Mouse (Mus musculus): ENCODE measurements around the gene Arhgef2.

The Arhgef2 gene

DNA sequence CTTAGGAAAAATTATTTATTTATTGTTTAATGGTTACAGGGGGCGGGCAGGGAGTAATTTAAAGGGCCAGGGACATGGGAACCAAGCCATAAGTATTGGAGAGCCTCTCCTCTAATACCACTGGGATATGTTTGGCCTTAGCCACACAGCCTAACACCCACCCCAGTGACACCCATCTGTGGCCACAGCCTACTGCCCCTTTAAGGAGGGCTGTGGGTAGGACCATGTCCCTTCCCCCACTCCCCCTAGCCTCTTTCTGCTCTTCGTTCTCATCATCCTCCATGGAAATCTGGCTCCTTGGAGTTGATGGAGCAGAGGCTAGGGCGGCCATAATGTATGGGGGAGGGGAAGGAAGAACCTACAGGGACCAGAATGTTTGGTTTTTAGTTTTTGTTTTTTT lies 41.3 kb downstream of the Arhgef2 start:
- DNase-seq = no peak

DNA sequence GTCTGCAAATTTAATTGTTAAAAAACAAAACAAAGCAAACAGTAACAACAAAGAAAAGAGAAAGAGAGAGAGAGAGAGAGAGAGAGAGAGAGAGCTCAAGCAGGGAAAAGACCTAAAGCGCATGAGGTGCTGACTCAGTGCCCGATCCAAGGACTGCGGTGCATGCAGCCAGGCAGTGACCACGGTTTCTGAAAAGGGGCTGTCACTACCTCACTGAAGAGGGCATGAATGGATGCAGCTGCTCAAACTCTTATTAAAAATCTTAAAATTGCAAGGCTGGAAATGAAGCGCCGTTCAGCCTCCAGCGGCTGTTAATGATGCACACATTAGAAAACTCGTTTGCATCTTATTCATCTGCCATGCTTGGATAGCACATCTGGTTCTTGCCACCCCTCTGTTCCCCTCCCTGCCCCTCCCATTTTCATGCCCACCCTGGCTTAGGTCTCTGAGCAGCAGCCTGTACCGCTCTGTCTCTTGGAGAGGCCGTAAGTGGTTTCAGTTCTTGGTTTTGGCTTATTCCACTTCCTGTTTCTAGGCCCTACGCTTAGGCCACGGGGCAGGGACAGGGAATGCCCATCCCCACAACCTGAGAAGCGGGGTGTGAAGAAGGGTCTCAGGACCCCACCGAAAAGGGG lies 42.1 kb downstream of the Arhgef2 start:
- DNase-seq = no peak

DNA sequence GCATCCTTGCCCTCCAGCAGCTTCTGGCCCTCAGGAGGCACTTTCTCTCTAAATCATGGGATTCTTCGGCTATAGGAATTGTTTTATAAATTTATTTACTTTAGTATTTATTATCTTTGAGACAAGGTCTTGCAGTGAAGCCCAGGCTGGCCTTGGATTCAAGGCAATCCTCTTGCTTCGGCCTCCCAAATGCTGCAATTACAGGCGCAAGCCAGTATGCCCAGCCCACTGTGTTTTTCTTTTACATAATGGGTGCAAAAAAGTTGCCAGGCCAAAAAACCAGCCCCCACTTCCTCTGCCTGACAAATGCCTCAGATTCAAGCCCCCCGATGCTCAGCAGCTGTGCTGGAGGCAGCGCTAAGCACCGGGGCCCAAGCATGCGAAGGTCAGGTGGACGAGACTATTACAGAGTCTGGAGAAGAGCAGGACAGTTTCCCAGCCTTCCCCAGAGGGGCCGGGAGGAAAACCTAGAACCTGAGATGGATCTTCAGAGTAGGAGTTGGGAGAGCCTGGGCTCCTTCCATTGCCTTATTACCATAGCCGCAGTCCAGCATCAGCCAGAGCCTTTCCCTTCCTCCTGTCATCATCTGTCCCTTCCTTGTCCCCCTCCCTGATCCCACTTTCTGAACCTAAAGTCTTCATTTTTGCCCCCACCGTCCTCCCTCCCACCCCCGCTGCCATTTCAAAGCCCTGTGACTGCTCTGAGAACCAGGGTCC lies 42.8 kb downstream of the Arhgef2 start:
- no peak for DNase-seq

DNA sequence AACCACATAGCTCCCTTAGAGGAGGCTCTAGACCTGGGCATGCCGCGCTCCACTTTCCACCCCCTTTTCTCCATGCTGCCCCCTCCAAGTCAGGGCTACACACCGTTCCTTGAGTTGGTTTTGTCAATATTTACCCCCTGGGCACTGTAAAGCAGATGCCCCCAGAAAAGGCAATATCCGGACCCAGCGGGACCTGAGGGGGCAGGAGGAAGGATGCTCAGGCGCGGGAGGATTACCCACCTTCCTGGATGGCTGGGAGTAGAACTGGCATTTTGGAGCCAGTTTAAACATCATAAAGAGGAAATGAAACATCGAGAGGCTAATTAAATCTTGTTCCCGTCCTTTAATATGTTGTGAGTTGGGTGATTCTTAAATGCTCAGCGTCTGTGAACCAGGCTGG lies 43.4 kb downstream of the Arhgef2 start:
- DNase-seq = no peak

DNA sequence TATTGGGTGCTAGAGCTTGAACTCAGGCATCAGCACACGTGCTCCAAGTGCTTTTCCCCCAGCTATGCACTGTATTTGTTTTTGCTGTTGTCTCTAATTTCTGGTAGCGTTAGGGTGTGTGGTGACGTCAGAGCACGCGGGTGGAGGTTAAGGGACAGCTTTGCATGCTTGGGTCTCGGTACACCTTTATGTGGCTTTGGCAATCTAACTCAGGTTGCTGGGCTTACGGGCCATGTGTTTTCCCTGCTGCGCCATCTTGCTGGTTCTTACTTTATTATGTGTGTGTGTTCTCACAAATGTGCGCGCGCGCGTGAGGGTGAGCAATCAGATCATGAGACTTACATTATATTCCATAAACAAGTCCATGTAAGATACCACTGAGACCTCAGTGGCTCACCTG lies 44.2 kb downstream of the Arhgef2 start:
- DNase-seq = no peak

DNA sequence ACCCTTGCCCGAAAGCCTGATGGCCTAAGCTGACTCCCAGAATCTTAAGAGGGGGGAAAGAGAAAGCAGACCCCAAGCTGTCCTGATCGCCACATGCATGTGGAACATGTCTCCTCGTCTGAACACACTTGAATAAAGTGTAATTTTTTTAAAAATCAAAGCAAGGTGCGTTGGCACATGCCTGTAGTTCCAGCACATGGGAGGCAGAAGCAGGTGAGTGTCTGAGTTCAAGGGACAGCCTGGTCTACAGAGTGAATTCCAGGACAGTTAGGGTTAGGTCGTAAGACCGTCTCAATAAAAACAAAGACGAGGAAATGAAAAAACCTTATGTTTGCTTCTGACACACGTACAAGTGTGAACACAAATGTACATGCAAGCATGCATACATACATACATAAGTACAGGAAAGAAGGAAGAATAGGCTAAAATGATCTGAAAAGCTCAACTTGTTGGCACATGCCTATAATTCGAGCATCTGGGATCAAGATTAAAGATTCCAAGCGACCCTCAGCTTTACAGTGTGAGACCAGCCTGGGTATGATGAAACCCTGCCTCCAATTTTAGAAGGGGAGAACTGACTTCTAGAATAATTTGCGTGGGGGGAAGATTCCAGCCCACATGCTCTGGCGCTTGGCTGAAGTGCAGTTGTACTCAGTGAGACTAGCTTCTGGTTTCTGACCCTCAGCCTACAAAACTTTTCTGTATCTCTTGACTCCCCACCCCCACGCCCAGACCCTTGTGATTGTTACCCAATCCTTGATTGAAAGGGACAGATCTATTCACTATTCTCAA lies 45.1 kb downstream of the Arhgef2 start:
- no peak for DNase-seq

DNA sequence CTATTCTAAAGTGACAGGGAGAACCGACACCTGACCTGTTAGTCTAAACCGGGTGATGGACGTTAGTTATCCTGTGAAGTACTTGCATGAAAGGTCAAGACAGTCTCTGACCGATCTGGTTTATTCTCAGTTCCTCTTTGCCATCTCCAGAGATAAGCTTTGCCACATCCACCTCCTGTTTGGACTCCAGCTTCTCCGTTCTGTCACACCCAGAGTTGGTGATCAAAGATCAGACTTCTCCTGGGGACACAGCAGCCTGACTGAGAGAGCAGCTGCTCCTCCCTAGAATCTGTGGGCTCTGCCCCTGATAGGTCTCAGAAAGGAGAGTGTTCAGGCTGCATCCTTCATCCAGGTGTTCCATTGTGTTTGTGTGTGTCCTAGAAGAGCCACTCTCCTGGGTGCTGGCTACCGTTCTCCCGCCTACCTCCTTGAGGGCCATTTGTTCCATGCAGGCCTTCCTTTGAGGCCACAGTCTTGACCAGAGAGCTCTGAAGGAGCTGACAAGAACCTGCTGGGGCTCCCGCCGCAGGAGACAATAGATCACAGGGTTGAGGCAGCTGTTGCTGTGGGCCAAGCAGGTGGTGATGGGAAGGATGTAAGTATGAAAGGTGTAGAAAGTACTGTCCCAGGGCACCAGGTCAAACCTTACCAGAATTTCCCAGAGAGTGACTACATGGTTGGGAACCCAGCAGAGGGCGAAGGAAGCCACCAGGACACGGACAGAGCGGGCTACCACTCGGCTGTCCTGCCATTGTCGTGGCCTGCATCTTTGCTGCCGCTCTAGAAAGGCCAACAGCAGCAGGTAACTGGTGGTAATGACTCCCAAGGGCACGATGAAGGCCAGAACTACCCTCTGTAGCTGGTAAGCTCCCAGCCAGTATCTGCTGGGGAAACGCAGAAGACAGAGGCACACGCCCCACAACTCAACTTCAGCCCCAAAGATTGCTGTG lies 46.2 kb downstream of the Arhgef2 start:
- no peak for DNase-seq

DNA sequence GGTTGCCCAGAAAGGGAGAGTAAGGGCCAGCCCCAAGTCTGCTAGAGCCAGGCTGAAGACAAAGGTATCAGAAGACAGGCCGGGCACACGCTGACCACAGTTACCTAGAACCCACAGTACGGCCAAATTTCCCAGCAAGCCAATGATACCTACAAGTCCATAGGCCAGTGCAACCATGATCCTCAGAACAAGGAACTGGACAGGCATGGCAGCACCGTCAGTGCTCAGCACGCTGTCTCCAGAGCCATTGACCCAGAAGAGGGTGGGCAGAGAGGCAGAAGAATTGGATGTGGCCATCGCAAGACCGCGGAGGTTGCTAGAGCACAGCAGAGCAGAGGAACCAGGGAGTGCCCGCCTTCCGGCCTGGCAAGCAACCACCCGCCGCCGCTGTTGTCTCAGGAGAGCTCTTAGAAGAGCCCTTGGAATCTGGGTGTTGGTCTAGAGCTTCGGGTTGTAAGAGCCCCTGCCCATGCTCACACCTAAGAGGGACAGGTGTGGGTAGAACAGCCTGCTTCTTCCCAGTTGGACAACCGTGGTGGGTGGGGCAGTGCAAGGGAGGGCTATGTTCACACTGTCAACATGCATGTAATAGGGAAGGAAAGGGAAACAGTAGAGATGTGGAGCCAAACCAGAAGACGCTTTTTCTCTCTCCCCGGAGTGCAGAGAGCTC lies 47.2 kb downstream of the Arhgef2 start, which contains the start of gene Rxfp4:
Gene Rxfp4 (minus strand): TSS at position 297 of the 670 bp plus-strand sequence.
- DNase-seq = no peak

DNA sequence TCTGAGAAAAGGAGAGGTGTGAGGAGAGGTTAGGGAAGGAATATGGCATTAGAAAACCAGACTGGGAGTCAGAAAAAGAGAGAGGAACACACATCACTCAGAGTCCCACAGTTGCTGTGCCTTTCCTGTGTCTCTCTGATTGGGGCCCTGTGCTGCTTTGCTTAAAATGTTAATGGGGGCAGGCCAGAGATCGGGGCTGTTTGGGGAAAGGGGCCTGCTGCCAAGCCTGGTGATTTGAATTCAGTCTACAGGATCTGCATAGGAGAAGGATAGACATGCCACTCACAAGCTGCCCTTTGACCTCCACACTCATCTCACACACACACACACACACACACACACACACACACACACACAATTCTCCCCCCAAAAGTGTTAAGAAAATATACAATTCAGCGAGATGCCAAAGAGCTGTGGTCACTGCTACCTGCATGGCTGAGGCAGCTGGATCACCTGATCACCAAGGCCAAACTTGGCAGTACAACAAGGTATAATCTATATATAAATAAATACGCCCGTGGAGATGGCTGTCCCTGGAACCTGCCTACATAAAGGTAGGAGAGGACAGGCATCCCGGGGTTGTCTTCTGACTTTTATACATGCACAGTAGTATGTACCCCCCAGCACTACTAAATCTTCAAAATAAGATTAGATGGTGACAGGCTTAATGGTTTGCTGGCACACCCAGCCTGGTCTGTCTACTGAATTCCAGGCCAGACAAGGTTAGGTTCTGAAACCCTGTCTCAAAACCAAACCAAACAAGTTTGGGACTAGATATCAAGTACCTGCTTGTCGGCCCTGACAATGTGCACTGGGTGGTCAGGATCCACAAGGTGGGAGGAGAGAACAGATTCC lies 48.0 kb downstream of the Arhgef2 start:
- DNase-seq = no peak

DNA sequence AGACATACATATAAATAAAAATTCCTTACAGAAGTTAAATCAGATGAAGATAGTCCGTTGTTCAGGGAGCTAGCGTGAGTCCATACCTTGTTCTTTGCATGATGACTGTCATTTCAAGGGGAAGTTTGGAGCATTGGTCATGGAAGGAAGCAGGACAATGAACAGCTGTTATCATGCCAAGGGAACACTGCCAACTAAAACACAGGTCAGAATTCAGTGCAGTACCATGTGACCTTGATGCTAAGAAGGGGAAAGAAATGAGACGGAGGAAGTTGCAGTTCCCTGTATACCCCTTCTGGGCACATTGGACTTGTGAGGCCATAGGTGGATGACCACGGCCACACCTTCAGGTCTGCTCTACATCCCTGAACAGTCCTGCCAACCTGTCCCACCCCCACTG lies 48.9 kb downstream of the Arhgef2 start:
- no peak for DNase-seq

DNA sequence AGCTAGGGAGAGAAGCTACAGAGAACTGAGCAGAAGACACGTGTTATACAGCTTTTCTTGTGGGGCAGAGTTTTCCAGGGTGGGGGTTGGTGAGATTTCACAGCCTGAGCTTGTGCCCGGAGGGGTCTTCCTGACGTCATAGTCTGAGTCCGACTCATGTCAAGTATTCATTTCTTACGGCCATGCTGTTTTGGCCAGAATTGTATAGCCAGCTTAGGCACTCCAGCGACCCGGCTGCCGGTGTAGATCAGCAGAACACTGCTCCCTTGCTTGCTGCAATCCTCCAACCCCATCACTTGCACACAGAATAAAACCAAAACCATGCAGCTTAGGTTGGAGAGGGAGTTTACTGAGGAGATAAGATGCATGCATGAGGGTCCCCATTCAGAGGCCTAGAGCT lies 49.9 kb downstream of the Arhgef2 start:
- no peak for DNase-seq

DNA sequence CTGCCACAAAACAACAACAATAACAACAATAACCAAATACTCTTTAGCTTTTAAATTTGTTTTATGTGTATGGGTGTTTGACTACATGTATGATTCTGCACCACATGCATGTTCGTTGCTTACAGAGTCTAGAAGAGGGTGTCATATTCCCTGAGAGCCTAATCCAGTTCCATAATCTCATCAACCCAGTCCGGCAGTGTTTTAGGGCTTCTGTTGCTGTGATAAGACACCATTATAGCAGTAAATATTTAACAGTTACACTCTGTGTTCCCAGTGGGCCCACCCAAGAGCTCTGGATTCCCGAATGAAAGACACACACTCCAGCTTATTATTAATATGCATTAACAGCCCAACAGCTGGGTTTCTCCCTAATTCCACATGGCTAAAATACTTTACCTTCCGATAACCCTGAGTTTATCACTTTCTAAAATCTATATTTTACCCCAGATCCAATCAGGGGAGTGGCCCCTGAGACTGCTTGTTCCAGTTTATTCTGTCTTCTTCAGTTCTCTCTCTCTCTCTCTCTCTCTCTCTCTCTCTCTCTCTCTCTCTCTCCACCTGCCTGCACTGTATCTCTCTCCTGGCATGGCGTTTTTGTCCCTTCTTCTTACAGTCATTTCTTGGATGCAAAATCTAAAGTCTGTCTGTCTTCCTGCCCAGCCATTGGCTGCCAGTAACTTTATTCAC lies 52.8 kb downstream of the Arhgef2 start:
- no peak for DNase-seq

DNA sequence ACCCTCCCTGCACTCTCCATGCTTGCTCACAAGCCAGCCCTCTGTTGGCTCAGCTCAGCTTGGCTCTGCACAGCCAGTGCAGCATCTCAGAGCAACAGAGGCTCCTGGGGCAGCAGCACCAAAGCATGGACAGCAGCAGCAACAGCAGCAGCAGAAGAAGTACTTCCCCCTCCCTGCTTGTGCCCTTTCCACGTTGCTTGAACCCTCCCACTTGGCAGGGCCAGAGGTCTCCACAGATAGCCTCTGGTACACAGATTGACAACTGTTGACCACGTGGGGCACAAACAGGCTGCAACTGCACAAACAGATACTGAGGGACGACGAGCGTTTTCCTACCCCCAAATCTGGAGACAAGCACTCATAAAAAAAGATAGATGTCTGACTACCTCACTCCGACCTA lies 54.0 kb downstream of the Arhgef2 start:
- DNase-seq = no peak

DNA sequence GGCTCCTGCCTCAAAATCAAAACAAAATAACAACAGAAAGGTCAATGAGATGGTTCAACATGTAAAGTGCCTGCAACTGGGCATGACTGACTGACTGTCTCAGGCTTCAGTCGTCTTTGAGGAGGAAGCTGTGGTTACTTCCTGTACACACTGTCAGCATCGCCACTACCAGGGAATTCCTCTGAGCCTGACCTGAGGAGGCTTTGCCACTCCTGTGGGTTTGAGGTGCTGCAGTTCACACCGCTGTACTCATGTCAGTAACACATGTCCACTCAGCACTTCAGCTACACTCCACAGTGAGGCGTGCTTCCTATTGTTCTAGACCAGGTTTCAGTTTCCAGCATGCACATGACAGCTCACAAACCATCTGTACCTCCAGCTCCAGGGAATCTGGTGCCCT lies 58.3 kb downstream of the Arhgef2 start:
- no peak for DNase-seq

DNA sequence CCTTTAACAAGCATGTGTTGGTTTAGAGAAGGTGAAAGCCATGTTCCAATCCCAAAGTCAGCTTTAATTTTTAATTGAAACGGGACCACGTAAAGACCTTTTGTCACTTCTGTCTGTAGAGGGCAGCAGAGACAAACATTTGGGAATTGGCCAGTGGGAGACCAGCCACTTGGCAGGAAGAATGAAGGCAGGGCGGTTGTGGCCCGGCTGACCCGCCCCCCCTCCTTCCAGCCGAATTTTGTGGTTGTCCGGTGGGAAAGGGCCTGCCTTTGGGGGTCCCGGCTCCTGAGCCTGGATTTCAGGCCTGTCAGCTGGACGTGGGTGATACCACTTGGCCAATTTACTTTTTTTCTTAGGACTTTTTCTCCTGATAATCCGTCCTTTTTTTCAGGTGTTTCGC lies 71.6 kb downstream of the Arhgef2 start:
- peak; percentile 44 for DNase-seq

DNA sequence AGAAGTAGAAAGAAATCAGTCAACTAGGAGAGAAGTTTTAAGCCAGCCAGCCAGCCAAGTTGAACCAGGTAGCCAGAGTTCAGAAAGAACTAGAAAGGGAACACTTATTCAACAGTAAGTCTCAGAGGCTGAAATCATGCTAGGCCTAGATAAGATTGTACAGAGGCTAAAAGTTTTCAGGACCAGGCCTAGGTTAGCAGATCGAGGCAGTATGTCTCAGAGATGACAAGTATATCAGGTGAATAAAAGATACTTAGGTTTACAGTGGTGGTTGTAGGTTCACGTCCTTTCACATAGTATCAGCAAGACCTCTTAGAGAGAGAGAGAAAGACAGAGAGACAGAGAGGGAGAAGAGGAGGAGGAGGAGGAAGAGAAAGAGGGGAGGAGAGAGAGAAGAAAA lies 78.0 kb downstream of the Arhgef2 start:
- no peak for DNase-seq

DNA sequence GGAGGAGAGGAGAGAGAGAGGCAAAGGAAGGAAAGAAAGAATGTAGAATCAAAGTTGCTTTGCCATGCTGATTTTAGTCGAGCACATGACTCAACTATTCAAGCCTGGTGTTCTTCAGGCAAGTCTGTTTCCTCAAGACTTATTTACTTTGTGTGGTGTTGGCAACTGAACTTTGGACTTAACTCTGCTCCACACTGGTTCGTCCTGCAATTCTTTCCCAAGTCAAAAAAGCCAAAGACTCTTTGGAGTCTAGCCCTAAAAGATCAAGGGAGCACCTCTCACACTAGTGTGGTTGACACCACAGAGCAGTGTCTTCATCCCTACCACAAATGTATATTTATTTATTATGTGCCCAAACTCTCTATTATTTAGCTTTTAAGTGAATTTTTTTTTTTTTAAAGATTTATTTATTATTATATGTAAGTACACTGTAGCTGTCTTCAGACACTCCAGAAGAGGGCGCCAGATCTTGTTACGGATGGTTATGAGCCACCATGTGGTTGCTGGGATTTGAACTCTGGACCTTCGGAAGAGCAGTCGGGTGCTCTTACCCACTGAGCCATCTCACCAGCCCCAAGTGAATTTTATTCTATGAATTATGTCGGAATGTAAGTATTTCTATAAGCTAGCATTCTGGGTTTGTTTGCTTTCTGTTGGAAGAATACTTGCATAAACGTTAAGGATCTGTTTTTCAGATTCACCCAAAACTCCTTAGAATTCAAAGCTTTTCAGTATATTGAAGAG lies 78.6 kb downstream of the Arhgef2 start:
- no peak for DNase-seq

DNA sequence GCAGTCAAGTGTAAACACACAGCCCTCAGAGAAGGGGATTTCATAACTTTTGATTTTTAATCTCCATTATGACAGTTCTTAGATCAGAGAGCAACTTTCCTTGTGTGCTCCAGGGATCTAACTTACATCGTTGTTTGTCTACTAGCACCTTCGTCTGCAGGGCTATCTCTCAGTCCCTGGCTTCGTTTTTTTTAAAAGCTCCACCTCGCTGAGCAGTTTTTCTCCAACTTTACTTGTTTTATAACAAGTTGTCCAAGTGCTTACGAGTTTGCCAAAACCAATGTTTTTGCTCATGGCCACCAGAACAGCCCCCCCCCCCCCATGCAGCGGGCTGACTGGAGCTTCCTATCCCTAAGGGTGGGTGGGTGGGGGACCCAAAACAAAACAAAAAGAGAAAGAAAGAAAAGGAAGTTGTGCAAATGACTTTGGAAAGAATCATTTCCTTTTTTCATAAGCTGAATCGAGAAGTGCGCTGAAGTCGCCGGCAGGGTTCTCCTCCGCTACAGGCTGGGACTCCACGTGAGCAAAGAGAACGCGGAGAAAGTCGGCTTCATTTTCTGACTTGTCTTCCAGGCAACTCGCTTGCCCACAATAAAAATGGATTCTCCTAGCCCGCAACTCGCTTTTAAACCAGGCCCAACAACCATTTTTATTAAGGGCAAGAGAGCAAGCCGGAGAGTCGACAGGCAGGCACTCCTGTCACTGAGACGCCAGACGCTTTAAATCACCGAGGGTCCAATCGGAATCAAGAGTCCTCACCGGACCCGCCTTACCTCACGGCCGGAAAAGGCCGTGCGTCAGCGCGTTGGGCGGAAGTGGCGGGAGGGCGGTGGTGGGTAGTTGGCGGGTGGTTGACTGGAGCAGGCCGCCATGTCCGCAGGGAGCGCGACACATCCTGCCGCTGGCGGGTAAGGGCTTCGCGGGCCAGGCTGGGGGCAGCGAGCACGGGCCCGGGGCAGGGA lies 79.5 kb downstream of the Arhgef2 start, which contains the start of gene Khdc4:
Gene Khdc4 (plus strand): TSS at position 824 of the 962 bp plus-strand sequence.
- DNase-seq = peak; percentile 90
